Mouse (Mus musculus): ENCODE measurements at regions not wholly inside any gene's neighbourhood (a gene's known extent, or its start where the extent isn't known, plus 50 kb on each side); places are given as distances from the start of the nearest gene placed in this dataset.

GRCm38 (mm10) chr4:127430237-127430636 lies 72.3 kb upstream of the Gjb5 start:
- no peak for TF ChIP-seq POLR2A (IDR thresholded peaks at IDR 0.05; ENCODE audit: control insufficient read depth, low read depth, low read length)
- TF ChIP-seq CTCF (IDR thresholded peaks at IDR 0.05; ENCODE audit: control insufficient read depth, insufficient read depth, insufficient replicate concordance, low read depth, low read length), result no peak
- Histone ChIP-seq H3K4me1 (ENCODE audit: control insufficient read depth, insufficient read depth, low read length) (no peaks in the 10 kb centered on the region; the same call in 1 of the 2 replicates), H3K27ac (ENCODE audit: control insufficient read depth, insufficient read depth, low read depth, low read length) (no peak overlapping the region)

GRCm38 (mm10) chr4:127429748-127430147 lies 71.8 kb upstream of the Gjb5 start:
- Histone ChIP-seq H3K27me3 (ENCODE audit: control insufficient read depth, insufficient read depth, low read length) (no peaks in the 10 kb centered on the region), H3K4me3 (ENCODE audit: control insufficient read depth, low read depth, low read length) (no peak overlapping the region), H3K4me1 (ENCODE audit: control insufficient read depth, insufficient read depth, low read length) (no peaks in the 10 kb centered on the region; the same call in 1 of the 2 replicates), H3K27ac (ENCODE audit: control insufficient read depth, insufficient read depth, low read depth, low read length) (no peak overlapping the region), H3K36me3 (ENCODE audit: control insufficient read depth, insufficient read depth, low read length) (no peaks in the 10 kb centered on the region)
- no peak for TF ChIP-seq POLR2A (IDR thresholded peaks at IDR 0.05; ENCODE audit: control insufficient read depth, low read depth, low read length)
- TF ChIP-seq CTCF (IDR thresholded peaks at IDR 0.05; ENCODE audit: control insufficient read depth, insufficient read depth, insufficient replicate concordance, low read depth, low read length), result no peak

More at GRCm38 (mm10) chr4:127430237-127430636, 72.3 kb upstream of the Gjb5 start:
- Histone ChIP-seq H3K4me3 (ENCODE audit: control insufficient read depth, low read depth, low read length) (no peak overlapping the region), H3K27me3 (ENCODE audit: control insufficient read depth, insufficient read depth, low read length) (no peaks in the 10 kb centered on the region), H3K36me3 (ENCODE audit: control insufficient read depth, insufficient read depth, low read length) (no peaks in the 10 kb centered on the region)

GRCm38 (mm10) chr4:127423855-127424254 lies 65.9 kb upstream of the Gjb5 start:
- H3K36me3 ChIP-seq (ENCODE audit: control insufficient read depth, insufficient read depth, low read length), result no peaks in the 10 kb centered on the region
- peaks cover 5% of the 10 kb centered on the region for H3K4me1 ChIP-seq (ENCODE audit: control insufficient read depth, insufficient read depth, low read length)
- H3K27me3 ChIP-seq (ENCODE audit: control insufficient read depth, insufficient read depth, low read length), result no peaks in the 10 kb centered on the region
- H3K27ac ChIP-seq (ENCODE audit: control insufficient read depth, insufficient read depth, low read depth, low read length), result no peak overlapping the region
- H3K4me3 ChIP-seq (ENCODE audit: control insufficient read depth, low read depth, low read length), result no peak overlapping the region
- no peak for TF ChIP-seq POLR2A (IDR thresholded peaks at IDR 0.05; ENCODE audit: control insufficient read depth, low read depth, low read length)
- no peak for TF ChIP-seq CTCF (IDR thresholded peaks at IDR 0.05; ENCODE audit: control insufficient read depth, insufficient read depth, insufficient replicate concordance, low read depth, low read length)

GRCm38 (mm10) chr4:127421927-127422450 lies 64.0 kb upstream of the Gjb5 start:
- Histone ChIP-seq H3K36me3 (ENCODE audit: control insufficient read depth, insufficient read depth, low read length) (no peaks in the 10 kb centered on the region), H3K27ac (ENCODE audit: control insufficient read depth, insufficient read depth, low read depth, low read length) (no peak overlapping the region), H3K4me1 (ENCODE audit: control insufficient read depth, insufficient read depth, low read length) (peaks cover 10% of the 10 kb centered on the region), H3K27me3 (ENCODE audit: control insufficient read depth, insufficient read depth, low read length) (no peaks in the 10 kb centered on the region), H3K4me3 (ENCODE audit: control insufficient read depth, low read depth, low read length) (no peak overlapping the region)
- TF ChIP-seq CTCF (IDR thresholded peaks at IDR 0.05; ENCODE audit: control insufficient read depth, insufficient read depth, insufficient replicate concordance, low read depth, low read length) (no peak), POLR2A (IDR thresholded peaks at IDR 0.05; ENCODE audit: control insufficient read depth, low read depth, low read length) (no peak)

GRCm38 (mm10) chr4:127421129-127421528 lies 63.1 kb upstream of the Gjb5 start:
- H3K27me3 ChIP-seq (ENCODE audit: control insufficient read depth, insufficient read depth, low read length), result no peaks in the 10 kb centered on the region
- TF ChIP-seq POLR2A (IDR thresholded peaks at IDR 0.05; ENCODE audit: control insufficient read depth, low read depth, low read length) (no peak), CTCF (IDR thresholded peaks at IDR 0.05; ENCODE audit: control insufficient read depth, insufficient read depth, insufficient replicate concordance, low read depth, low read length) (no peak)
- no peak overlapping the region for H3K4me3 ChIP-seq (ENCODE audit: control insufficient read depth, low read depth, low read length)
- H3K27ac ChIP-seq (ENCODE audit: control insufficient read depth, insufficient read depth, low read depth, low read length), result no peak overlapping the region
- peaks cover 13% of the 10 kb centered on the region for H3K4me1 ChIP-seq (ENCODE audit: control insufficient read depth, insufficient read depth, low read length)
- no peaks in the 10 kb centered on the region for H3K36me3 ChIP-seq (ENCODE audit: control insufficient read depth, insufficient read depth, low read length)

- no peak for TF ChIP-seq CTCF (IDR thresholded peaks at IDR 0.05; ENCODE audit: control insufficient read depth, insufficient read depth, insufficient replicate concordance, low read depth, low read length)
- no peak for TF ChIP-seq POLR2A (IDR thresholded peaks at IDR 0.05; ENCODE audit: control insufficient read depth, low read depth, low read length)
- no peaks in the 10 kb centered on the region for H3K36me3 ChIP-seq (ENCODE audit: control insufficient read depth, insufficient read depth, low read length)
- no peak overlapping the region for H3K27ac ChIP-seq (ENCODE audit: control insufficient read depth, insufficient read depth, low read depth, low read length)
- H3K4me3 ChIP-seq (ENCODE audit: control insufficient read depth, low read depth, low read length), result peak overlapping the region; percentile 12
- no peaks in the 10 kb centered on the region for H3K27me3 ChIP-seq (ENCODE audit: control insufficient read depth, insufficient read depth, low read length)
- peaks cover 13% of the 10 kb centered on the region for H3K4me1 ChIP-seq (ENCODE audit: control insufficient read depth, insufficient read depth, low read length)
Measured at GRCm38 (mm10) chr4:127419786-127420120, 61.8 kb upstream of the Gjb5 start.

- Histone ChIP-seq H3K27me3 (ENCODE audit: control insufficient read depth, insufficient read depth, low read length) (no peaks in the 10 kb centered on the region), H3K4me1 (ENCODE audit: control insufficient read depth, insufficient read depth, low read length) (peaks cover 13% of the 10 kb centered on the region), H3K4me3 (ENCODE audit: control insufficient read depth, low read depth, low read length) (peak overlapping the region; percentile 12), H3K27ac (ENCODE audit: control insufficient read depth, insufficient read depth, low read depth, low read length) (no peak overlapping the region), H3K36me3 (ENCODE audit: control insufficient read depth, insufficient read depth, low read length) (no peaks in the 10 kb centered on the region)
- TF ChIP-seq POLR2A (IDR thresholded peaks at IDR 0.05; ENCODE audit: control insufficient read depth, low read depth, low read length) (no peak), CTCF (IDR thresholded peaks at IDR 0.05; ENCODE audit: control insufficient read depth, insufficient read depth, insufficient replicate concordance, low read depth, low read length) (no peak)
Measured at GRCm38 (mm10) chr4:127419062-127419785, 61.2 kb upstream of the Gjb5 start.

Data from testis, adult 2 months (tissue).